Mouse (Mus musculus): ENCODE data around the gene Lrrc25.
"Not testable (repeated sequence)": the region's sequence is repeated elsewhere in the genome, so short reads cannot be mapped to it uniquely, and the experiment has no call there.

Gene Lrrc25

DNA sequence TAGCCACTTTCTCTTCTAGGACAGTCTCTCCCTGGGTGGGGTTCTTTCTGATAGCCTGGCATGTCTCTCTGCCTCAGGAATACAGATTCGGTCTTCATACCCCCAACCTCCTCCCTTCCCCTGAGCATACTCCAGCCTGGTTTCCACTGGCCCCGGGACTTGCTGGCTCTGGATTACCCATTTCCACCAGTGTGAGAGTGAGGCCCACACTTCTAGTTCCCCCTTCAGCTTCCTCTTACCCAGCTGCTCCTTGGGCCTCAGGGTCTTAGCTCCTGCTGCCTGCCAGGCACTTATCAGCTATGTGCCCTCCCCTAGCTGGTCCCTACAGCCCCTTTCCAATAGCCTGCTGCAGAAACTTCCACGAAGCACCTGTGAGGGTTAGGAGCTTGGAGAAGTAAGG, at the start of gene Lrrc25:
Gene Lrrc25, plus strand, starts transcription at position 262 of the 400 bp plus-strand sequence.
- no peak for DNase-seq (ENCODE audit: low read depth, low spot score)

DNA sequence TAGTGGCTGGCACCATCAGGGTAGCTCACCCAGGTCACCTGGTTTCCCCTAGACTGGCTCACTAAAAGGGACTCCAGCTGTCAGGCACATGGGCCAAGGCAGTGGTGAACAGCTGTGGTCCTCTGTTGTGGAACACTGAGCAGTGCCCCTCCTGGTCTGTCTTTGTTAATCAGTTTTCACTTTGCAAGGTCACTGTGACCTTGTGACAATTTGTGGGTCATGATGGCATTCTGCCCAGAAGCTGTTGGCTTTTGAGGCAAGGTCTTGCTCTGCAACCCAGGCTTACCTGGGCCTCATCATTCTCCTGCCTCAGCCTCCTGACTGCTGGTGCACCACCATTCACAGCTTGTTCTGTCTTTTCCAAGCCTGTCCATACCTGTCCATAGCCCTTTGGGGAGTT, 45.6 kb upstream of the Lrrc25 start:
- DNase-seq (ENCODE audit: low read depth, low spot score) = no peak

DNA sequence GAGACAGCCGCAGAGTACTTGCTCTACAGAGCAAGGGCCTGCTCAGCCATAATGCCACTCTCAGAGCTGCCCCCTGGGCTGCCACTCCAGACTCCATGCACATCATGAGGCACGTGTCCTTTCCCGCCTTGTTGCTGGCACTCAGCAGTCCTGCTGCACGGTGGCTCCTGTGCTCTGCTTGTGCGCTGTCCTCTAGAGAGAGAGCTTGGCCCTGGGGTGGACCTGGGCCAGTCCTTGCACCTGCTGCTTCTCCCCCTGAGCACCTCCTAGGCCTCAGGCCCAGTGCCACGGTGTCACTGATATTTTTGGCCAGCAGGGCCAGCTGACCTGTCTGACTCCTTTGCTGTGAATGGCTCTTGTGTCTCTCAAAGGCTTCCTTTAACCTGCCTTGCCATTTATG, 45.0 kb upstream of the Lrrc25 start:
- DNase-seq (ENCODE audit: low read depth, low spot score) = no peak

GRCm38 (mm10) chr8:70574302-70574701, 41.7 kb upstream of the Lrrc25 start:
- no peak for DNase-seq (ENCODE audit: low read depth, low spot score)

DNA sequence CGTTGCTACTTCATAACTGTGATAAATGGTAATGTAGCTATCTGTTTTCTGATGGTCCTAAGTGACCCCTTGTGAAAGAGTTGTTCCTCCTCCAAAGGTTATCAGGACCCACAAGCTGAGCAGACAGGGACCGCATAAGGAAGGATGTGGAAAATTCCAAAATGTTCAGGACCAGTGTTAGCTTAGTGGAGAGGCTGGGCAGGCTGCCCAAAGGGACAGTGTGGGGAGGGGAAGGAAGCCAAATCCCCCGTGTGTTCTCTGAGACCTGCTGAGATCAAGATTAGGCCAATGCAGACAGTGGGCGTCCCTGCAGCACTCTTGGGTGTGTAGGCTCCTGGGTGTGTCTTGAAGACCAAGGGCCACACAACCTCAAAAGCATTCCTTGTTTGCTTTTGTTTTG, 41.0 kb upstream of the Lrrc25 start:
- DNase-seq (ENCODE audit: low read depth, low spot score) = peak; percentile 57

GRCm38 (mm10) chr8:70577207-70577606, 38.7 kb upstream of the Lrrc25 start:
- no peak for DNase-seq (ENCODE audit: low read depth, low spot score)

DNA sequence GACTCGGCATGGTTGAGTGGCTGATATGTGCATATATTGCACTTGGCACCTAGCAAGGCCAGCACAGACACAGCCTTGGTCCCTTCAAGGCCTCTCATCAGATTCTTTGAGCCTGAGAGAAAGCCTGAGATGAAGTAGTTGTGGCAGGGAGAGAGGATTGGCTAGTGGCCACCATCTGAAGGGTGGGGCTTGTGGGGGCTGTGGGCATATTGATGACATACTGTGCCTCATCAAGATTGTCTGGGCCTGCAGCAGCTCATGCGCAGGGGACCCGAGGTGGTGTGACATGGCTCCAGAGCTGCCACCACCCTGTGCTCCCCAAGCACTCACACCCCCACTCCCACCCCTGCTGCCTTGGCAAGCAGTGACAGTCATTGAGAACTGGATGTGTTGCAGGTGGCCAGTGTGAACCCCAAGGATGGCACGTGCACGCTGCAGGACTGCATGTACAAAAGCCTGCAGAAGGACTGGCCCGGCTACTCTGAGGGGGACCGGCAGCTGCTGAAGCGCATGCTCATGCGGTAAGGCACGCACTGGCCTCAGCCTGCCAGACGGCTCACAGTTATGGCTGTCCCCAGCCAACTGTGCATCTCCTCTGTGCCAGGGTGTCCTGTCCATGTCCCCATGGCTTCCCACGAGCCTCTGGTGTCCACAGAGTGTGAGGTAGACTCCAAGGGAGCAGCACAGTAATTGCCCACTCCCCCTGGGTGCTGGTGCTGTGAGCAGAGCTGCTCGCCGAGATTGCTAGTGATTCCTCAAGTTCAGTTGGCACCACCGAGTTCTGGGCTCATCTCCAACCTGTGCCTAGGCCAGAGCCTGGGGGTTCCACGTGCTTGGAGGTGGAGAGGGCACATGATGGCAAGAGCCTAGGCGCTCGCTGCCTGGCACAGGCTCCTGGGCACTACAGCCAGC, 32.2 kb upstream of the Lrrc25 start:
- DNase-seq (ENCODE audit: low read depth, low spot score) = no peak

DNA sequence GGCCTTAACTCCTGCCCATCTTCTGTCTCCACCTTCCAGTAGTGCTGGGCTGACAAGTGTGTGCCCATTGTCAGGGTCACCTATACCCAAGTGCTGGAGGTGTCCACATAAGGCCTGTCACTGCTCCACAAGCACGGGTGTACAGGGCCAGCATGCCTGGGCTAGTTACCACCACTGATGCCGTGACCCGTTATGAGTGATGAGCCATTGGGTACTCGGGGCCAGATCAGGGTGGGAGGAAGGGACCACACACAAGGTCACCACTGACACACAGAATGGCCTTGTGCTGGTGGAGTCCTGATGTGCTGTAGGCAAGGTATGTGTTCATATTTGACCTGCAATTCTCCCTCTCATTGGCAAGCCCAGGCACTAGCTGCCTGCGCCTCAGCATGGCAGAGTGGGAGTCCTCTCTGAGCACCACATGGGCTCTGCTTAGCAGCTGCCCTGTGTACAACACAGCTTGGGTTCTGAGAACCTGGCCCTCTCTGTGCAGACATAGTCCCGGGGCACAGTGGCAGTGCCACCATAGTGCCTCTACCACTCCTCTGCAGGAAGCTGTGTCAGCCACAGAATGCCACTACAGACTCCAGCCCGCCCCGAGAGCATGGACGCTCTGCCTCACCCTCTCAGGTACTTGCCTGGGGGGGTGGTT, 31.2 kb upstream of the Lrrc25 start:
- no peak for DNase-seq (ENCODE audit: low read depth, low spot score)

- peak; percentile 79 for DNase-seq (ENCODE audit: low read depth, low spot score)
Observed at GRCm38 (mm10) chr8:70585258-70585652, 30.7 kb upstream of the Lrrc25 start.

DNA sequence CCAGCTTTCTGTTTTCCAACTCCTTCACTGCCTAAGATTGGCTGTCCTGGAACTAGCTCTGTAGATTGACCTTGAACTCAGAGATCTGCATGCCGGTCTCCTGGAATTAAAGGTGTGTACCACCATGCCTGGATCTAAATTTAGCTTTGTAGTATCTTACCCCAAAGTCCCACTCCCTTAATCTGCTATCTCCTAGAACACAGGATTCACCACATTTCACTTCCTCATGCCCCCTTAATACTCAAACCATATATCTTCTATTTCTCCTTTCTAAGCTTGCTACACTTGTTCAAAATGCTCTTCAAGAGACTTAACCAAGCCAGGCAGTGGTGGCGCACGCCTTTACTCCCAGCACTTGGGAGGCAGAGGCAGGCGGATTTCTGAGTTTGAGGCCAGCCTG, 28.0 kb upstream of the Lrrc25 start:
- not testable (repeated sequence) for DNase-seq (ENCODE audit: low read depth, low spot score)

DNA sequence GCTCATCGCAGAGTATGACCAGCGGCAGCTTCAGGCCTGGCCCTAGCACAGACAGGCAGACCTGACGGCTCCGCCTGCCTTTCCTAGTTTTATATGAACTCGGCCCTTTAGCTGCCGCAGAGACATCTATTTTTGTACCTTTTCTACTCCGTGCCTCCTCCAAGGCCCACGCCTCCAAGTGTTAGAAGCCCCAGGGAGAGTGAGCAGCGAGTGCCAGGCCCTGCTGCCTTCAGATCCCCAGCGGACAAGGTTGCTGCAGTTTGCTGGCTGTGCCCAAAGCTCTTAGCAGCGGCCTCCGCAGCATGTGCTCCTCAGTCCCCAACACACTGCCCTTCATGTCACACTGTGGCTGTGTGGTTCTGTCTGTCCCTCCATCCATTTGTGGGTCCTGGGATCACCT, 24.4 kb upstream of the Lrrc25 start:
- no peak for DNase-seq (ENCODE audit: low read depth, low spot score)

DNA sequence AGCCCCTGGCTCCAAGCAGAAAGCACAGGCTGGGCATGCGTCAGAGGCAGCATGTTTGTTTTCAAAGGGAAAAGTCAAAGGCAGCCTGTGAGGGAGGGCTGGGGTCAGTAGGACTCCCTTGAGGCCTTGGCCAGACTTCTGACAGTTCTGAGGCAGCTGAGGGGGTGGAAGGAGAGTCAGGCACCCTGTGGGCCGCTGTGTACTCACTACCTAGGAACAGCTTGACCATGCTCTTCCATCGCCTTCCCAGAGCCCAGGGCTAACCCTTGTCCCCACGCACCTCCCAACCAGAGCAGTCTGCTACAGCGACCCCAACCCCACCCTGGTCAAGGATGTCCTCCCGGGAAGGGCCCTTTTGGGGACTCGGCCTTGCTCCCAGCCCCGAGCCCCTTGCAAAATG, 22.8 kb upstream of the Lrrc25 start:
- DNase-seq (ENCODE audit: low read depth, low spot score) = peak; percentile 39

DNA sequence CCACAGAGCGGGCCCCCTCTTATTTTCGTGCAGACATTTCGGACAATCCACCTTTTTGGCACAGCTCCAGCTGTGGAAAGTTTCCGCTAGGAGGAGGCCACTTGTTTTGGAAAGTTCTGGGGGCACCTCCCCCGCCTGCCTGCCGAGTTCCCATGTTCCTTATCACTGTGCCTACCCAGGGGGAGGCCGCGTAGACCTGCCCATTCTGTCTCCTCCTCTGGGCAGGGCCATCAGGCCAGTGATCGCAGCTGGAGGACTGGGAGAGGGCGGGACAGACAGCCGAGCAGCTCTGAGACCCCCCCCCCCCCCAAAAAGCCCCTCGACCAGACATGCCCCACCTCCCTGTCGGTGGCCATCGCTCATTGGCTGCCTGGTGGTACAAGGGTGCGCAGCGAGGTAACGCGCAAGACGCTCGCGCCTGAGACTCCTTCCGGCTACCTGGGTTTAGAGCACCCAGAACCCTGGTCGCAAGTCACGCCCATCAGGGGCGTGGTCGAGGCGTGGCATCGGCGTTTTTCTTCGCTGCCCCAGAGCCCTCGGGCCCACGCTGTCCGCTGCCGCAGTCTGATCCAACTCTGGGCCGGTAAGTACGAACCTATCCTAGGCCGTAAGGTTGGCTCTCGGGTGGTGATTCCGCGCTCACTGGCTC, 21.9 kb upstream of the Lrrc25 start, which contains the start of gene Isyna1:
Gene Isyna1, plus strand, starts transcription at position 413 of the 649 bp plus-strand sequence.
- DNase-seq (ENCODE audit: low read depth, low spot score) = peak; percentile 100

GRCm38 (mm10) chr8:70594621-70595564, 21.1 kb upstream of the Lrrc25 start:
- no peak for DNase-seq (ENCODE audit: low read depth, low spot score)

DNA sequence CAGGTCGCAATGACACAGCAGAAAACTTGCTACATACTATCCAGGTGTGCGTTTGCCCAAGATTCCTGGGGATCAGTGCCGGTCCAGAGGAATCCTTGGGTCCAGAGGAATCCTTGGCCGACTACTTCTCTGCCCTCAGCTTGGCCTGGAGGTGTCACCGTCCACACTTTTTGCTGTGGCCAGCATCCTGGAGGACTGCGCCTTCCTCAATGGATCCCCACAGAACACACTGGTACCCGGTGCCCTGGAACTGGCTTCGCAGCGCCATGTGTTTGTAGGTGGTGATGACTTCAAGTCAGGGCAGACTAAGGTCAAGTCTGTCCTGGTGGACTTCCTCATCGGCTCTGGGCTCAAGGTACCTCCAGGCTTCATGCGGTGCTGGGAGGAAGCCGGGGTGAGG, 20.1 kb upstream of the Lrrc25 start:
- DNase-seq (ENCODE audit: low read depth, low spot score) = no peak

GRCm38 (mm10) chr8:70596216-70596615, 19.7 kb upstream of the Lrrc25 start:
- DNase-seq (ENCODE audit: low read depth, low spot score) = no peak

DNA sequence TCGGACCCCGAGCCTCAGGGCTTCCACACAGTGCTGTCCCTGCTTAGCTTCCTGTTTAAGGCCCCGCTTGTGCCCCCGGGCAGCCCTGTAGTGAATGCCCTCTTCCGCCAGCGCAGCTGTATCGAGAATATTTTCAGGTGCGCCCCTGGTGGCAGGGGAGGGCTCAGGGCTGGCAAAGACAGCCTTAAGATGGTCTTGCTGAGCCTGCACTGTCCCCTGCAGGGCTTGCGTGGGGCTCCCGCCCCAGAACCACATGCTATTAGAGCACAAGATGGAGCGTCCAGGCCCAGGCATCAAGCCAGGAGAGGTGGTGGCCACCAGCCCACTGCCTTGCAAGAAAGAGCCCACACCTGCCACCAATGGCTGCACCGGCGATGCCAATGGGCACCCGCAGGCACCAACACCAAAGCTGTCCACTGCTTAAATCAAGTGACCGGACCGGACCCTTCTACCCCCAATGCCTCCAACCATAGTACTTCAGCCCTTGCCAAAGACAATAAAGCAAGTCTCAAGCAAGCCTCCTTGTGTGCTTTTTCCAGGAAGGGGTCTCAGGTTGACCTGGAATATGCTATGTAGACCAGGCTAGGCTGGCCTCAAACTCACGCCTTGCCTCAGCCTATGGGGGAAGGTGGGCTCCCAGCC, 19.1 kb upstream of the Lrrc25 start:
- no peak for DNase-seq (ENCODE audit: low read depth, low spot score)

DNA sequence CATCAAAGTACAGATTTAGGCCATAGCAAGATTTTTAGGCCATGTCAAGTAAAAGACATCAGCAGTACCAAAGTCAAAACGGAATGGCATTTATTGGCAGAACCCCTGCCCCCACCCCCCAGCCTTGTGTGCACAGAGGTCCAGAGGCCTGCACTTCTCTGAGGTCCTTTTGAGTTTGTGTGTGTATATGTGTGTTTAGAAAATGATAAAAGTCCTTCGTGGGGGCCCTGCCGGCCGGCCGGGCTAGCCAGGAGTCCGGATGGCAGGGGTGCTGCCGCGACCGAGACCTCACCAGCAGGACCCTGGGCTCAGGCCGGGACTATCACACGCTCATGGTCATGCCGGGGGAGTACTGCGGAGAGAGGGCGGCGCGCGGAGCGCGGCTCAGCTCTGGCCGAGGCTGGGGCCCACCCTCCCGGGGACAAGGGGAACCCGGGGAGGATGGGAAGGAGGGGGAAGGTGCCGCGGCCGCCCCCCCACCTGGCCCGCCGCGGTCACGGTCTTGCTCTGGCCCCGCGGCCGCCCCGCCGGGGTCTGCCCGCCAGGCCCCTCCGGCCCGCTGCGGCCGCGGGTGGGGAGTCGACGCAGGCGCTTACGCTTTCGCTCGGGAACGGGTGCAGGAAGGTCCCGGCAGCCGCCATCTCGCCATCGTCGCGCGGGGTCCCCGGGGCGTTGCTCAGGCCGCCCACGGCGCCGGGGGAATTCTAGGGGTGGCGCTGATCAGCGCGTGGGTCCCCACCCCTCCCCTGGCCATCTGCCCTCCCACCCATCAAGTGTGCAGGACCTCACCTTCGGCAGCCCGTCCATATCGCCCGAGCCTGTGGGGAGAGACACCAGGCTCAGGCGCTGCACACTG, 18.3 kb upstream of the Lrrc25 start:
- no peak for DNase-seq (ENCODE audit: low read depth, low spot score)

GRCm38 (mm10) chr8:70598283-70598682, 17.7 kb upstream of the Lrrc25 start:
- no peak for DNase-seq (ENCODE audit: low read depth, low spot score)

DNA sequence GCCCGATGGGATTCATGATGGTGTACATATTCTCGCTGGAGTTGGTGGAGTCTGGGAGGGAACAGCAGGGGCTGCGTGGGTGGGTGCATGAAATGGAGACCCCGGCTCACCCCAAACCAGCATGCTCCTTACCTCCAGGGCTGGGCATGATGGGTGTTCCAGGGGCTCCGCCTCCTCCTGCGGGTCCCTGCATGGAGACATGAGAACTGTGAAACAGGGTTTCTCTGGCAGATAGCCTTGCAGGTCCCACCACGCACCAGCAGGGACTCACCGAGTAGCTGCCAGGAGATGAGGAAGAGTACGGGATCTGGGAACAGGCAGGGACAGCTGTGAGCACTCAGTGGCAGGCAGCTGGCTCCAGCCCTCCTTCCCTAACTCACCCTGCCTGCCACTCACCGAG, 17.2 kb upstream of the Lrrc25 start:
- no peak for DNase-seq (ENCODE audit: low read depth, low spot score)
